Mouse (Mus musculus) MEL-GATA-1-ER (cell line): ENCODE data around the gene Gpc3.
"Not testable (repeated sequence)": the region's sequence is repeated elsewhere in the genome, so short reads cannot be mapped to it uniquely, and the experiment has no call there.

Experiments used
- DNase-seq: peaks from one replicate; pipeline ENCODE4 v3.0.0-alpha.2; 2012; ENCODE audit warnings: low read depth; ENCODE audit errors: extremely low read depth

Gene Gpc3

GRCm38 (mm10) chrX:52412936-52413335 is 200.8 kb downstream of the Gpc3 start:
- DNase-seq: no peak

GRCm38 (mm10) chrX:52401188-52401587 is 212.6 kb downstream of the Gpc3 start:
- no peak for DNase-seq

DNA sequence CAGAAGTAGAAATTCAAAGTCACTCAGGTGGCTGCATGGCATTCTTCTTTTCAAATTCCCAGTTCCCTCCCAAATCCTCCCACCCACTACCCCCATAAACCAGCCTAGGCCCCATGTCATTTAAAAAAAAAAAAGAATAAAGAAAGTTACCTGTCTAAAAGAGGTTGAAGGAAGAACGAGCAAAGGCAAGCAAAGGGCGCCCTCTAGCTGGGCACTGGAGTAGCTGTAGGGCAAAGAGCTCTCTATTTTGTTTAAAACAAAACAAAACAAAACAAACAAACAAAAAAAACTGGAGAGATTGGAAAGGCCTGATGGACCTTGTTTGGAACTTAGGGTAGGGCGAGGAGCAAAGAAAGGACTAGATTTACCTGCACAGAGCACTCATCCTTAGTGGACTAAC is 238.6 kb downstream of the Gpc3 start:
- DNase-seq: peak; percentile 6

DNA sequence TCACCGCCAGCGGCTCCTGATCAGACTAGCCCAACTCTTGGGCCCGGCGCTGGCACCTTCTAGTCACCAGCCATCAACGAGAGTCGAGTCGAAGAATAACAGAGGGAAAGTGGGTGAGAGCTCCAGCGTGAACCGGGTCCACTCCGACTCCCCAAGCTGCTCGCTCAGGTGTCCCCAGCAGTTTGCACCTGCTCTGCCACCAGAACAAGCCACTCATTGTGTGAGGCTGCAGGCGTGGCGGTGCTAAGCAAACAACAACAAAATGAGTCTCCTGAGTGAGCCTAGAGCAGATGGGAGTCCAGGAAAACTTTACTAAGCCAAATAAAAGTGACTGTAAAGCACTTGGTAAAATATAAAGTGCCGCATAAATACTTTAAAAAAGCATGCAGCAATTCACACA is 239.5 kb downstream of the Gpc3 start:
- DNase-seq: no peak

DNA sequence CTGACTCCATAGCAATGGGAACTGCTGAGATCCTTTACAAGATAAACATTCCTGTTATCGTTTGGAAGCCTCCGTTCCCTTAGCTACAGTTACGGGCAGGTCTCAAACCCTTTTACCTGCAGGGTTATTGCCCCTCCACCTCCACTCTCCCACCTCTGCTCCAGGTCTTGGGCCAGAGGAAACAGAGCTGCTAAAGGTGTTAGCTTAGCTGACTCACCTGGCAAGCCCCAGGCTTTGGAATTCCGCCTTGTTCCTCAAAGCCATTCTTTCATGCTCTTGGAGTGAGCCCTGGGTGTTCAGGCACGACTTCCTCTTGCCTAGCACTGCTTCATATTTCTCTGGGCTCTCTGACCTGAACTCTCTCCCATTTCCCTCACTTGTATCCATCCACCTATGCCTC is 241.3 kb downstream of the Gpc3 start:
- no peak for DNase-seq

- DNase-seq: no peak
Measured at GRCm38 (mm10) chrX:52369938-52370758, 243.6 kb downstream of the Gpc3 start.

GRCm38 (mm10) chrX:52369304-52369937 is 244.3 kb downstream of the Gpc3 start:
- DNase-seq: no peak

DNA sequence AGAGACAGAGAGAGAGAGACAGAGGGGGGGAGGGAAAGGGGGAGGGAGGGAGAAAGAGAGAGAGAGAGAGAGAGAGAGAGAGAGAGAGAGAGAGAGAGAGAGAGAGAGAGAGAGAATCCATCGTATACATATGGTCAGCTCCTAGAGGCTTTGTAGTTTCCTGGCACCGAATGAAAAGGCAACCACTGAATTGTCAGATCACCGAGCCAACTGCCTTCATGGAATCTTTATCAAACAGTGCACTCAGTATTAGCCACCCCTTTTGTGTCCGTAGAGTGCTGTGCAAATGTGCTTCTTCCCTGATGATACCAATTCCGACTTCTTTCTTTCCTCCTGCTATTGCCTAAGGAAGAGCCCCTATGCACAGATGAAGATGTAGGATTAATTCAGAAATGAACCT is 246.9 kb downstream of the Gpc3 start:
- DNase-seq: no peak

DNA sequence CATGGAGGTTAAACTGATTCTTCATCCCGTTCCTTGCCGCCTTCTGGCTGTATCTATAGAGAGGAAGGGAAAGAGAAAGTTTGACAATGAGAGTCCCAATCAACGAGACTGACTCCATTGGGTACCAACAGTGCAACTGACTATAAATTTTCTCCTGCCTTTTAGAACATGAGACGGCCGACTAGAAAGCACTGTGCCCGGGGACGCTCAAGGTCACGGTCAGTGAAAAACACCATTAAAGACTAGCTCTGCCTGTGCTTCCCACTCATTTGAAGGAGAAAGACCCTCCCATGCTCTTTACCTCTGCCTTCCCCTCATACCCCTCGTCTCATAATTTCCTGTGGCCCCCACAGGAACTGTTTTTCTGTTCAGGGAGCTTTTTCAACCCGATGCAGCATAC is 248.0 kb downstream of the Gpc3 start:
- DNase-seq: no peak

- no peak for DNase-seq
Measured at GRCm38 (mm10) chrX:52362241-52363011, 251.3 kb downstream of the Gpc3 start.

- no peak for DNase-seq
Measured at GRCm38 (mm10) chrX:52352981-52353380, 260.8 kb downstream of the Gpc3 start.

- DNase-seq: not testable (repeated sequence)
Measured at GRCm38 (mm10) chrX:52350631-52351030, 263.1 kb downstream of the Gpc3 start.

DNA sequence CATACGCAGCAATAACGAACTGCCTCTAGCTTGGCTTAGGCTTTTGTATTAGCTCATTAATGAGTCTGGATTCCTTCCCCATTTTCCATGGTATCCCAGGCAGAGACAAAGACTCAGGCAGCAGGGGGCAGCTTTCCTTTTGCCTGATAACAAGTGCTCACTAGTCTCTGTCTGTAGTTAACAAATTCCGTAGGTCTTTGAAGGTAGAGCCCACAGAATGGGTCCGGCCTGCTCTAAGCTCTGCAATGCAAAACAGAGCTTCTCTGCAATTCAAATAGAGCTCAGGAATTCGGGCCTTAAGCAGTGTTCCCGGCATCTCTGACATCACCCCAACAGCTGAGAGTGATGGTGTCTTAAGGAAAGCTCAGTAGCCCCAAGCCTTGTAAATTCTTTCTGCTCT is 265.0 kb downstream of the Gpc3 start:
- no peak for DNase-seq

DNA sequence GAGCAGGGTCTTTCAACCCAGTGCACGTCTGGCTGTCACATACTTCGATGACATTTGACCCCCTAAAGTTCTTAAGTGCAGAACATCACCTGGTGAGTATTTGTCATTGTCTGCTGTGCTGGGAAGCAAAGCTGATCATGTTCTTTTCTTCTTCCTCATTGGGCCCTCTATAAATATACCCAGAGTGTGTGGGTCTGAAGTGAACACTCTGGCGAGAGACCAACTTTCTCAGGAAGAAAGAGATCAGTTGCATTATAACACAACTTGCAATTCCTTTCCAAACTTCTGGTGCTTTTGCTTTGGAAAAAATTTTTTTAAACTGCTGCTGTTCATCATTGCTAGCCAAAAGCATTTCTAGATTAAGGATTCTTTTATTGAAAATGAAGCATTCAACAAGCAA is 269.7 kb downstream of the Gpc3 start:
- DNase-seq: no peak

GRCm38 (mm10) chrX:52340251-52340650 is 273.5 kb downstream of the Gpc3 start:
- DNase-seq: no peak

DNA sequence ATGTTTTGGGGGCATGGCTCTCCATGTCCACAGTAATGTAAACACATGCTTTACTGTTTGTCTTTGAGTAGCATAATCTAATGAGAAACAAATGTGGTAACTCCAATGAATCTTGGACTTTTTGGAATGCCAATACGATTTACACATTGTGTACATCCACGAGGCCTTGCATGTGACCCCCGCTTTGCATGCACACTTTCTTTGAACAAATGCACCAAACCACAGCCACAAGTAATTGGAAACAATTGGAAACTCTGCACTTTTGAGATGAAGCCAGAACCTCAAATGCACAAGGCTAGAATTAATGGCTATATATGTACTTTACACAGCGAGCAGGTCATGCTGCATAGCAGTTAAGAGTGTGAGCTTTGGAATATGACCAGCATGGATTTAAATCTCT is 292.0 kb downstream of the Gpc3 start:
- DNase-seq: no peak

DNA sequence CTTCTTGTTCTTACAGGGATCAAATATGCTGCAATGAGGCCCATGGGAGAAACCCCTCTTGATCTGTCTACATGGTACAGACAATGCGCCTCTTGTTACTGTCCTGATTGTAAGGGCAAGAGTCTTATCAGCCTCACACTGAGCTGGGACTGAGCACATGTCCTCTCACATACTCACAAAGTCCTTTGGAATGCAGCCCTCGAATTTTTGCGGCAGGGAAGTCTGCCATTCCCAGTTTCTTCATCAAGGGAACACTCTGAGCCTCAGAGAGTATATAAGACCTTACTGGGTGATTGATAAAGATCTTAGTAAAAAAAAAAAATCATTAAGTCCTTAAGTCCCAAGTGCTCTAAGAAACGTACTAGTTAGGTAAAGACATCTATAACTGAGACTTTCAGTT is 293.1 kb downstream of the Gpc3 start:
- DNase-seq: no peak

- DNase-seq: no peak
Measured at GRCm38 (mm10) chrX:52310976-52311375, 302.8 kb downstream of the Gpc3 start.

DNA sequence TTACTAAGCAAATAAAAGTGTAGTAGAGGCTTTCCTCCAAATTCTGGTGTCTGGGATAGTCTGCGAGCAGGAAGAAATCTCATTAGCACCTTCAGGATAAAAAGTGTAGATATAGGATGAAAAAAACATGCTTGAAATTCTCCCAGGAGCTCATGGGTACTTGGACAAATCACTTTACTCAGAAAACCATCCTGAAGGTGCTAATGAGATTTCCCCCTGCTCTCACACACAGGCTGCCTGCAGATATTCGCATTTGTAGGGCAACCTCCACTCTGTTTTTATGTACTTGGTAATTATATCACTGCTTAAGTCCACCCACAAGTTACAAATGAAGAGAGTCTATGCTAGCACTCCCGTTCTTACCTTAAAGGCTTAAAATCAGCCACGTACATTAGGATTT is 308.5 kb downstream of the Gpc3 start:
- DNase-seq: no peak

DNA sequence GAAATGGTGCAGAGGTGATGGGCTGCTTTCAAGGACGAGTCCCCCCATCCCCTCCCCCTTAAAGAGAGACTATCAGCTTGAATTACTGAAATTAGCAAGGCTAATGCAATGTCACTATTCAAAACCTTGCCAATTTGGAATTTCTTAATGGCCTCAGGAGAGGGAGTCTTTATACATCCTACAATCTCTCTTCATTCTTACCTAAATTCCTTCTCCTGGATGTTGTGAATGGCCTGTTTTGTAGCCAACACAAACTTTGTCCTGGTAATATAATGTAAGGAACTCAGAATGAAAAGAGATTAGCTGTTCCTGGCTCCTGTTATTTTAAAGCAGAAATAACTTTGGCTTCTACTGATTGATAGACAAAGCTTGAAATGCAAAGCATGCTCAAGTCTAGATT is 325.0 kb downstream of the Gpc3 start:
- DNase-seq: no peak

DNA sequence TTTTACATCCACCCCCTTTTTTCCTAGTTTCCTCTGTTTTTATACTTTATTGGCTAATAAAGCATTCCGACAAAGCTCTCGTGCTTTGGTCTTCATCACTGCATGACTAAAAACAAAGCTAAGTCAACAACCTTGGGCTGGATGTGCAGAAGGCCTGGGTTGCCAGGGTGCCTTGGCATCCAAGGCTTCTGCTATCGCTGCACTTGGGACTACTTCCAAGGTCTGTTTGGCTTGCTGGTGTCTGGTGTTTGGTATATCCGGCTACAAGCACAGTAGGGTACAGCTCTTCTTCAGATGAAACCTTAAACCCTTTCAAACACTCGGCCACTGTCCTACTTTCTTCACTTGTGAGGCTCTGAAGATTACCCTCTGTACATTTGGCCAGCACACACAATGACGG is 325.8 kb downstream of the Gpc3 start:
- DNase-seq: no peak

DNA sequence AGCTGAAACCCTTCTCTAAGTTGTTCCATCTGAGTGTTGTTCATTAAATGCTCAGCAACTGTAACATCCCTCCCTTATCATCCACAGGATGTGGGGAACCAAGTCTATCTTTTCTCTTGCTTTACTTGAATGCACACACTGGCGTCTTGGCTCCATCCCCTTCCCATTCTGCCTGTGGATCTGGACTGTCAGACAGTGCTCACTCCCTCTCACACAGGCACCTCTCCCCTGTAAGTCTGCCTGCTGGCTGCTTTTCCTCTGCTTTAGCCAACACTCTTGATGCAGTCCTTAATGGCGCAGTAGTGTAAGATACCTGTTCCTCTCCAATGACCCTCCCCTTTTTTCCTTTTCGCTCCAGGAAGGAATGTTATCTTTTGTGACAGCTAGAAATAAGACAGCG is 331.7 kb downstream of the Gpc3 start:
- DNase-seq: no peak
